ENCODE assay signal across 9 mouse cellular contexts in the genomic region with DNA sequence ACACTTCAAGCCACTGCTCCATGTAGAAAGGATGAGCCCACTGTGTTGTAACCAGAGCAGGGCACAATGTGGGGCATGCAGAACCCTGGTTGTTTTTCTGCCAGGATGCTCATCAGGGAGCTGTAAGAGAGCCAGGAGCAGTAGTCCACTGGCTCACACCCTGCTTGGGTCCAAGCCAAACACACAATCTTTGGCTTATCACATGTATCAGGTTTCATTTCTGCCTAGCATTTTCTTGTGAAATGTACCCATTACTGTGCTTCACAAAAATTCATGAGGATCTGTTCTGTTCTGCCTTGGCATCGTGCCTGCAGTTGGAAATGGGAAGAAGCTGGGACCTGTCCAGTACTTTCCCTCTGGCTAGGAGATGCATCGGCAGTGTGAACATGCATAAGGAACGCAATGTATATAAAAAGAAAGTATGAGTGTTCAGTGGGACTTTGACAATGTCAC.
DNase-seq lines count a peak whose midpoint lies in the region; ATAC-seq and TF ChIP-seq lines count a peak whose summit lies in the region.
"Had no signal": no experiment of that assay in that cellular context is flagged by ENCODE, and none has a peak within 500 bp of the region (broad histone marks: within the 10 kb centered on the region; RNA-seq: fewer than 3 reads in every experiment).

No protein-coding gene starts in this region.

- ATAC-seq in midbrain, embryonic 16.5 days: no peak
- ATAC-seq in activated CD4-positive, CD25-positive, alpha-beta regulatory T cell, adult 4 months: no peak

- H3K27ac ChIP-seq in left cerebral cortex, adult 2 months: no peak overlapping the region
- H3K27ac ChIP-seq in midbrain, embryonic 16.5 days (ENCODE audit: low read length): no peak overlapping the region
- H3K27ac ChIP-seq: neural tube, embryonic 12.5 days had no signal

- H3K9ac ChIP-seq in midbrain, embryonic 16.5 days (ENCODE audit: low read depth, low read length): no peak overlapping the region
- H3K9ac ChIP-seq: neural tube, embryonic 12.5 days had no signal

- H3K4me3 ChIP-seq in left cerebral cortex, adult 2 months: no peak overlapping the region
- H3K4me3 ChIP-seq in midbrain, embryonic 16.5 days (ENCODE audit: low read depth, low read length): no peak overlapping the region
- H3K4me3 ChIP-seq: neural tube, embryonic 12.5 days had no signal

- H3K9me3 ChIP-seq in midbrain, embryonic 16.5 days (replicated peaks; ENCODE audit: control insufficient read depth, low read length, poor library complexity, severe bottlenecking): no peaks in the 10 kb centered on the region
- H3K9me3 ChIP-seq: neural tube, embryonic 12.5 days had no signal

- intact Hi-C loops in gastrocnemius, postnatal 14 days (cut with DNase I; ENCODE audit: low total_unique reads): no loop called here
- intact Hi-C loops in left cerebral cortex, adult 2 months (cut with DNase I): loop anchor here (5.0 kb wide), 1 partner anchor 1133 kb away; no protein-coding TSS in a partner anchor

- DNase-seq in gastrocnemius, postnatal 14 days: peak; percentile 13
- DNase-seq in gastrocnemius, postnatal 25 days: no peak
- peak; percentile 53 for DNase-seq in Muller cell, postnatal 12 days (ENCODE audit: inconsistent ontology term)
- peak; percentile 94 to 97 for DNase-seq in cerebellum, postnatal 10 days
- DNase-seq in left cerebral cortex, adult 2 months (ENCODE audit: extremely low spot score in 1 of 2, low spot score in 2 of 2): peak; percentile 9 to 41
- peak; percentile 7 to 61 for DNase-seq in right cerebral cortex, postnatal 36 days (ENCODE audit: low spot score in 2 of 2)

- no peaks in the 10 kb centered on the region for H3K36me3 ChIP-seq in midbrain, embryonic 16.5 days (ENCODE audit: control insufficient read depth, insufficient read depth, low read length)
- H3K36me3 ChIP-seq: neural tube, embryonic 12.5 days had no signal

- TF ChIP-seq CTCF in left cerebral cortex, adult 2 months (IDR thresholded peaks at IDR 0.05): no peak

- no peaks in the 10 kb centered on the region for H3K4me1 ChIP-seq in midbrain, embryonic 16.5 days (ENCODE audit: control insufficient read depth, insufficient read depth, low read length)
- H3K4me1 ChIP-seq: neural tube, embryonic 12.5 days had no signal

- no peak overlapping the region for H3K4me2 ChIP-seq in midbrain, embryonic 16.5 days (ENCODE audit: low read length)
- H3K4me2 ChIP-seq: neural tube, embryonic 12.5 days had no signal

- WGBS in midbrain, embryonic 16.5 days: 87% methylated on average over 3 of the region's 3 CpGs

- H3K27me3 ChIP-seq in midbrain, embryonic 16.5 days (ENCODE audit: control insufficient read depth, insufficient read depth, low read depth, low read length): no peaks in the 10 kb centered on the region
- H3K27me3 ChIP-seq: neural tube, embryonic 12.5 days had no signal
